Mouse (Mus musculus) hindbrain, embryonic 11.5 days (tissue): ENCODE results near the gene Acvr1. TPM values are rescaled to one million over a fixed set of nuclear protein-coding genes. Genes with fewer than 3 reads are reported as not detected.
A peak's percentile ranks its signal among the peaks of the same experiment; 100 is the strongest.

Source experiments
- ATAC-seq: fragments of 200-750 bp; cut with Nextera tagmentation; 2 replicates; pipeline ENCODE4 v1.8.0; 2017; ENCODE audit warnings: mild to moderate bottlenecking, moderate TSS enrichment, moderate library complexity; ENCODE audit not compliant: low FRiP score
- DNase-seq: peaks from one replicate; pipeline ENCODE4 v3.0.0-alpha.2; 2015; ENCODE audit warnings: low spot score
- H3K27ac ChIP-seq: fragments of 300-500 bp; sonication (generic); 2 replicates; pipeline ENCODE4 v1.5.1; 2014; ENCODE audit warnings: mild to moderate bottlenecking, low read depth, low read length
- H3K27me3 ChIP-seq: fragments of 300-500 bp; sonication (generic); 2 replicates; pipeline ENCODE4 v1.6.1; 2014; ENCODE audit warnings: mild to moderate bottlenecking, low read length, moderate library complexity, mixed read lengths; ENCODE audit not compliant: control insufficient read depth, insufficient read depth
- H3K36me3 ChIP-seq: fragments of 300-500 bp; sonication (generic); 2 replicates; pipeline ENCODE4 v1.6.1; 2014; ENCODE audit warnings: mild to moderate bottlenecking, low read length, moderate library complexity, mixed read lengths; ENCODE audit not compliant: control insufficient read depth, insufficient read depth
- H3K4me1 ChIP-seq: fragments of 300-500 bp; sonication (generic); replicated peaks from 2 replicates; pipeline ENCODE4 v1.6.1; 2014; ENCODE audit warnings: low read length, mixed read lengths; ENCODE audit not compliant: control insufficient read depth, insufficient read depth
- H3K4me2 ChIP-seq: fragments of 300-500 bp; sonication (generic); replicated peaks from 2 replicates; pipeline ENCODE4 v1.6.1; 2014; ENCODE audit warnings: mild to moderate bottlenecking, low read depth, low read length
- H3K4me3 ChIP-seq: fragments of 300-500 bp; sonication (generic); 2 replicates; pipeline ENCODE4 v1.5.1; 2014; ENCODE audit warnings: low read depth, low read length
- H3K9ac ChIP-seq: fragments of 300-500 bp; sonication (generic); 2 replicates; pipeline ENCODE4 v1.6.1; 2014; ENCODE audit warnings: low read depth, low read length
- H3K9me3 ChIP-seq: fragments of 300-500 bp; sonication (generic); 2 replicates; pipeline ENCODE4 v1.6.1; 2016; ENCODE audit warnings: low read length; ENCODE audit not compliant: control insufficient read depth
- WGBS: fragments of 180-500 bp; shearing (Covaris S2); extraction: QIAGEN DNeasy Blood & Tissue Kit; methylation state at CpG from one replicate; pipeline ENCODE4 v1.1.7; 2014; 5-methylcytosine and 5-hydroxymethylcytosine counted together
- polyA plus RNA-seq: library from polyadenylated mRNA; unstranded; fragments of >200 nt; fragmentation: Nextera tagmentation; extraction: Ambion mirVana; gene quantifications from 2 replicates; pipeline ENCODE4 v1.2.1, GENCODE M21; 2014

Gene Acvr1
- polyA plus RNA-seq, 1 experiment from 2014 or later = 6.0 TPM

- H3K27me3 ChIP-seq = no peaks in the 10 kb centered on the region
- H3K9ac ChIP-seq = no peak overlapping the region
- no peaks in the 10 kb centered on the region for H3K36me3 ChIP-seq
- no peak overlapping the region for H3K27ac ChIP-seq
- no peaks in the 10 kb centered on the region for H3K4me1 ChIP-seq
- H3K9me3 ChIP-seq = no peaks in the 10 kb centered on the region
- peak; percentile 43; the same call in 1 of the 2 replicates for ATAC-seq
- no peak overlapping the region for H3K4me2 ChIP-seq
- 58% methylated on average over 6 of the region's 6 CpGs for WGBS
- H3K4me3 ChIP-seq = no peak overlapping the region
- no peak for DNase-seq
These were observed 17.0 kb downstream of the Acvr1 start for GRCm38 (mm10) chr2:58549960-58550359.

GRCm38 (mm10) chr2:58548943-58549342 is 18.0 kb downstream of the Acvr1 start:
- ATAC-seq (no peak), DNase-seq (no peak)
- H3K27me3 ChIP-seq = no peaks in the 10 kb centered on the region
- H3K27ac ChIP-seq = no peak overlapping the region
- H3K4me2 ChIP-seq = no peak overlapping the region
- H3K36me3 ChIP-seq = no peaks in the 10 kb centered on the region
- no peak overlapping the region for H3K9ac ChIP-seq
- WGBS = 83% methylated on average over 7 of the region's 7 CpGs
- H3K4me1 ChIP-seq = no peaks in the 10 kb centered on the region
- no peak overlapping the region for H3K4me3 ChIP-seq
- H3K9me3 ChIP-seq = no peaks in the 10 kb centered on the region

DNA sequence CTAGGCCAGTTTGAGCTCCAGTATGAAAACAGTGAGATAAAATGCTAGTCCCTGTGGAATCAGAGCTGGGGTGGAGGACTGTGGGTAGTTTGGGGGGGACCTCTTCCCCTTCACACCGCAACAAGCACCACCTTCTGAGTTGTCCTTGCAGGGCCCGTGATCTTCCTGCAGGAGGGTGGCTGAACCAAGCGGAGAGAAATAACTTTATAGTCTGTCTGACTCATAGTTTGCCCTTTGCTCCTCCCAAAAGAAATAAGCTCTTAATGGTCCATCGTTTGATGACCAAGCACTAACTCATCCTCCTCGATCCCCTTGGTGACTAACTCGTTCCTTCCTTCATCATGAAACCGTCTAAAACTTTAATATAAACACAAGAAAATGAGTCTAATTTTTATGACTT is 20.7 kb downstream of the Acvr1 start:
- Histone ChIP-seq H3K27me3 (no peaks in the 10 kb centered on the region), H3K4me2 (no peak overlapping the region), H3K4me3 (no peak overlapping the region), H3K9ac (no peak overlapping the region), H3K27ac (no peak overlapping the region), H3K36me3 (no peaks in the 10 kb centered on the region), H3K4me1 (no peaks in the 10 kb centered on the region), H3K9me3 (no peaks in the 10 kb centered on the region)
- DNase-seq (no peak), ATAC-seq (no peak)
- 92% methylated on average over 7 of the region's 7 CpGs for WGBS

- no peaks in the 10 kb centered on the region for H3K9me3 ChIP-seq
- H3K36me3 ChIP-seq = no peaks in the 10 kb centered on the region
- ATAC-seq = no peak
- no peak overlapping the region for H3K4me3 ChIP-seq
- no peak overlapping the region for H3K4me2 ChIP-seq
- H3K27ac ChIP-seq = no peak overlapping the region
- WGBS = 89% methylated on average over 6 of the region's 6 CpGs
- no peaks in the 10 kb centered on the region for H3K27me3 ChIP-seq
- DNase-seq = no peak
- no peak overlapping the region for H3K9ac ChIP-seq
- H3K4me1 ChIP-seq = no peaks in the 10 kb centered on the region
These were observed 22.6 kb downstream of the Acvr1 start for GRCm38 (mm10) chr2:58544368-58544767.

DNA sequence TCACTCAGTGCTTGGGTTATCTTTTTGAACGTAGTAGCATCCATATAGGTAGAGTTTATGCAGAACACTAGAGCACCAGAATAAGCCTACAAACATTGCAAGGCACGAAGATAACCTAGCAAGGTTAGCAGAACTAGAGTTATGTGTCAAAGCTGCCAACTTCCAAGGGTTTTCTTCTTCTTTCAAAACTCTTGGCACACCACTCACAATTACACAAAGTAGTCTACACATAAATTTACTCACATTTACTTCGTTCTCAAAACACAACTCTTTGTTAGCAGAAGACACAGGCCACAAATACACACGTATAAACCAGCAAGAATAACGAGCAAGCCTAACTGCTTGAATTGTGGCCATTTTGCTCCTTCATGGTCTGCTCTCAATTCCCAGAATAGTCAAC is 23.7 kb downstream of the Acvr1 start:
- Histone ChIP-seq H3K9ac (no peak overlapping the region), H3K27me3 (no peaks in the 10 kb centered on the region), H3K4me2 (no peak overlapping the region), H3K4me3 (no peak overlapping the region), H3K27ac (no peak overlapping the region), H3K9me3 (no peaks in the 10 kb centered on the region), H3K4me1 (no peaks in the 10 kb centered on the region), H3K36me3 (no peaks in the 10 kb centered on the region)
- no peak for ATAC-seq
- WGBS = 89% methylated on average over 5 of the region's 5 CpGs
- no peak for DNase-seq

- Histone ChIP-seq H3K9ac (no peak overlapping the region), H3K36me3 (no peaks in the 10 kb centered on the region), H3K9me3 (no peaks in the 10 kb centered on the region), H3K4me1 (peaks cover 11% of the 10 kb centered on the region; the same call in 1 of the 2 replicates), H3K27me3 (0 out of 2 replicates have a peak, but pooled peaks cover 2% of the 10 kb centered on the region), H3K4me3 (no peak overlapping the region), H3K4me2 (no peak overlapping the region), H3K27ac (no peak overlapping the region)
- ATAC-seq = no peak
- no peak for DNase-seq
- 91% methylated on average over 6 of the region's 6 CpGs for WGBS
These were observed 28.8 kb downstream of the Acvr1 start for GRCm38 (mm10) chr2:58538196-58538595.

DNA sequence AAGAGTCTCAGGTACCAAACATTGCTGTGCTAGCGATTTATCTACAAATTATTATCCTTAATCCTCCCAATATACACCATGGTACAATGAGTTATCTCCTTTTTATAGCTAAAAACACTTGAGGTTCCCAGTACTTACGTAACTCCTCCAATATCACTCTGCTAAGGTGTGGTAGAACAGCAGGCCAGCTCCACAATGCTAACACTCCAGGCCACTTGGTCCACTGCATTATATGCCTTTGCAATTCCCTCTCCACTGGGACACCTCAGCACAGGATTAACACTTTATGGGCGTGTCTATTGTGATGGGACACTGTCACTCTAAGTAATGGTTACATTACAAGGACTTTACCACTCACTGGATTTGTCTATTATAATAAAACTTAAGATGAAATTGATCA is 30.2 kb downstream of the Acvr1 start:
- Histone ChIP-seq H3K9ac (no peak overlapping the region), H3K4me1 (peaks cover 14% of the 10 kb centered on the region; the same call in 1 of the 2 replicates), H3K27ac (no peak overlapping the region), H3K36me3 (no peaks in the 10 kb centered on the region), H3K9me3 (no peaks in the 10 kb centered on the region), H3K4me2 (no peak overlapping the region), H3K4me3 (no peak overlapping the region), H3K27me3 (0 out of 2 replicates have a peak, but pooled peaks cover 2% of the 10 kb centered on the region)
- WGBS = 91% methylated on average over 3 of the region's 3 CpGs
- no peak for DNase-seq
- ATAC-seq = no peak

DNA sequence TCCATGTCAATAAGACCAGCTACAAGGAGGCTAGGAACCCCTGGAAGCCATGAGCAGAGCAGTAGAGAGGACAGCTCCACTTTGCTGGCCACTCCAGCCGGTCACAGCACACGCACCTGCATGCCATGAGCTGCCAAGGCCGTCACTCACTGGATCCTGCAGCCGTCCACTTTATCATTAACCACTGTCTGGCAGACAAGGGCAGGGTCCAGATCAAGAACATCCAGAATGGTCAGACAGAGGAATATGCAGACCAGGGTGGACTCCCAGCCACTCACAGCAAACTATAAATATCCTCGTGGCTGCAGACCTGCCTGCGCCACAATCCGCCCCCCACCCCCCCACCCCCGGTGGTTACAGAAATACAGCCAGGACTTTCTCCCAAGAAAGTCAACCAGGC is 31.7 kb downstream of the Acvr1 start:
- H3K4me3 ChIP-seq = no peak overlapping the region
- H3K9ac ChIP-seq = no peak overlapping the region
- DNase-seq (no peak), ATAC-seq (no peak)
- 86% methylated on average over 8 of the region's 8 CpGs for WGBS
- no peaks in the 10 kb centered on the region for H3K9me3 ChIP-seq
- no peaks in the 10 kb centered on the region for H3K36me3 ChIP-seq
- no peak overlapping the region for H3K4me2 ChIP-seq
- no peak overlapping the region for H3K27ac ChIP-seq
- 0 out of 2 replicates have a peak, but pooled peaks cover 2% of the 10 kb centered on the region for H3K27me3 ChIP-seq
- peaks cover 14% of the 10 kb centered on the region; the same call in 1 of the 2 replicates for H3K4me1 ChIP-seq

- H3K4me1 ChIP-seq = peaks cover 14% of the 10 kb centered on the region; the same call in 1 of the 2 replicates
- H3K27me3 ChIP-seq = 0 out of 2 replicates have a peak, but pooled peaks cover 2% of the 10 kb centered on the region
- no peak overlapping the region for H3K9ac ChIP-seq
- H3K27ac ChIP-seq = no peak overlapping the region
- WGBS = 71% methylated on average over 4 of the region's 4 CpGs
- H3K4me2 ChIP-seq = no peak overlapping the region
- H3K36me3 ChIP-seq = no peaks in the 10 kb centered on the region
- ATAC-seq = no peak
- no peak for DNase-seq
- H3K9me3 ChIP-seq = no peaks in the 10 kb centered on the region
- no peak overlapping the region for H3K4me3 ChIP-seq
These were observed 32.6 kb downstream of the Acvr1 start for GRCm38 (mm10) chr2:58534379-58534778.
